Mouse (Mus musculus): ENCODE data around the gene Kcnk10.

- TF ChIP-seq GATA1 (IDR thresholded peaks at IDR 0.05; ENCODE audit: borderline replicate concordance, low read length) (no peak), FLI1 (IDR thresholded peaks at IDR 0.05; ENCODE audit: low read length) (no peak)
Measured at GRCm38 (mm10) chr12:98575942-98576550, 2.1 kb downstream of the Kcnk10 start.

All from megakaryocyte, embryonic 14.5 days (primary cell).